8 mouse cellular contexts compared by ENCODE assay signal in genomic region chr12:69539353-69539752, GRCm38 (mm10). TPM values are rescaled to one million over a fixed set of nuclear protein-coding genes. Genes with fewer than 3 reads are reported as not detected.
DNase-seq lines count a peak whose midpoint lies in the region; ATAC-seq and TF ChIP-seq lines count a peak whose summit lies in the region.

No protein-coding gene starts in this region.

- H3K4me2 ChIP-seq in hindbrain, embryonic 11.5 days (replicated peaks; ENCODE audit: low read depth, low read length): no peak overlapping the region
- no peak overlapping the region for H3K4me2 ChIP-seq in hindbrain, embryonic 12.5 days (replicated peaks)
- no peak overlapping the region for H3K4me2 ChIP-seq in intestine, postnatal 0 days (replicated peaks; ENCODE audit: low read depth)

- ATAC-seq in hindbrain, embryonic 11.5 days (ENCODE audit: low FRiP score): no peak
- no peak for ATAC-seq in hindbrain, embryonic 12.5 days (ENCODE audit: low FRiP score)
- ATAC-seq in megakaryocyte, adult 5-6 weeks (ENCODE audit: poor library complexity, severe bottlenecking): peak; percentile 10; the same call in 1 of the 2 replicates
- no peak for ATAC-seq in intestine, postnatal 0 days

- H3K27ac ChIP-seq in hindbrain, embryonic 11.5 days (ENCODE audit: low read depth, low read length): 0 out of 2 replicates have a peak overlapping the region, but pooled peaks have one; percentile 13
- H3K27ac ChIP-seq in hindbrain, embryonic 12.5 days: no peak overlapping the region
- H3K27ac ChIP-seq in bone marrow, adult 2 months (ENCODE audit: control insufficient read depth, insufficient read depth, low read depth, low read length, poor library complexity): peak overlapping the region; percentile 85; the same call in 1 of the 2 replicates
- no peak overlapping the region for H3K27ac ChIP-seq in intestine, postnatal 0 days (ENCODE audit: low read depth, low read length)

- no peaks in the 10 kb centered on the region for H3K4me1 ChIP-seq in hindbrain, embryonic 11.5 days (replicated peaks; ENCODE audit: control insufficient read depth, insufficient read depth, low read length)
- peaks cover 22% of the 10 kb centered on the region for H3K4me1 ChIP-seq in hindbrain, embryonic 12.5 days
- H3K4me1 ChIP-seq in bone marrow, adult 2 months (ENCODE audit: control insufficient read depth, insufficient read depth, low read length): peaks cover 4% of the 10 kb centered on the region
- H3K4me1 ChIP-seq in intestine, postnatal 0 days (replicated peaks; ENCODE audit: control insufficient read depth, insufficient read depth, low read length): peaks cover 9% of the 10 kb centered on the region; the same call in 1 of the 2 replicates

- 75% methylated on average over 7 of the region's 7 CpGs for WGBS in hindbrain, embryonic 11.5 days
- WGBS in hindbrain, embryonic 12.5 days: 72% methylated on average over 7 of the region's 7 CpGs
- 19% methylated on average over 7 of the region's 7 CpGs for WGBS in bone marrow, adult 2 months
- 62% methylated on average over 7 of the region's 7 CpGs for WGBS in intestine, postnatal 0 days

- no peak overlapping the region for H3K9ac ChIP-seq in hindbrain, embryonic 11.5 days (ENCODE audit: low read depth, low read length)
- no peak overlapping the region for H3K9ac ChIP-seq in hindbrain, embryonic 12.5 days
- H3K9ac ChIP-seq in intestine, postnatal 0 days (ENCODE audit: low read depth, low read length): no peak overlapping the region

- H3K9me3 ChIP-seq in hindbrain, embryonic 11.5 days (ENCODE audit: control insufficient read depth, low read length): no peaks in the 10 kb centered on the region
- H3K9me3 ChIP-seq in hindbrain, embryonic 12.5 days (replicated peaks): no peaks in the 10 kb centered on the region
- no peaks in the 10 kb centered on the region for H3K9me3 ChIP-seq in intestine, postnatal 0 days (ENCODE audit: control insufficient read depth)

- DNase-seq in hindbrain, embryonic 11.5 days (ENCODE audit: low spot score): no peak
- DNase-seq in 416B (ENCODE audit: low read depth): peak; percentile 99
- DNase-seq in embryo, embryonic 11 days: no peak
- DNase-seq in kidney, adult 11 months: no peak

- no peak overlapping the region for H3K4me3 ChIP-seq in hindbrain, embryonic 11.5 days (ENCODE audit: low read depth, low read length)
- no peak overlapping the region for H3K4me3 ChIP-seq in hindbrain, embryonic 12.5 days
- no peak overlapping the region for H3K4me3 ChIP-seq in bone marrow, adult 2 months (replicated peaks; ENCODE audit: control insufficient read depth, low read depth, low read length)
- no peak overlapping the region for H3K4me3 ChIP-seq in intestine, postnatal 0 days (ENCODE audit: low read depth, low read length)

- TF ChIP-seq POLR2A in bone marrow, adult 2 months (IDR thresholded peaks at IDR 0.05; ENCODE audit: borderline replicate concordance, control insufficient read depth, low read depth, low read length): no peak

- no peaks in the 10 kb centered on the region for H3K36me3 ChIP-seq in hindbrain, embryonic 11.5 days (ENCODE audit: control insufficient read depth, insufficient read depth, low read length)
- no peaks in the 10 kb centered on the region for H3K36me3 ChIP-seq in hindbrain, embryonic 12.5 days
- no peaks in the 10 kb centered on the region for H3K36me3 ChIP-seq in intestine, postnatal 0 days (ENCODE audit: control insufficient read depth, insufficient read depth)

- TF ChIP-seq CTCF in bone marrow, adult 2 months (IDR thresholded peaks at IDR 0.05; ENCODE audit: control insufficient read depth, insufficient read depth, low read length): no peak
- no peak for TF ChIP-seq CTCF in intestine, postnatal 0 days (IDR thresholded peaks at IDR 0.05; ENCODE audit: low read depth)

- H3K27me3 ChIP-seq in hindbrain, embryonic 11.5 days (ENCODE audit: control insufficient read depth, insufficient read depth, low read length): no peaks in the 10 kb centered on the region
- H3K27me3 ChIP-seq in hindbrain, embryonic 12.5 days: no peaks in the 10 kb centered on the region
- no peaks in the 10 kb centered on the region for H3K27me3 ChIP-seq in intestine, postnatal 0 days (replicated peaks; ENCODE audit: control insufficient read depth, insufficient read depth, low read length)

RNA-seq across cellular contexts. Expression of gene Vcpkmt, which starts 43.5 kb away (rescaled TPM):
- polyA plus RNA-seq in hindbrain, embryonic 11.5 days (2014; fragmentation: Nextera tagmentation; extraction: Ambion mirVana): 18.9 and 19.6 TPM in 2 replicates
- 22.1 and 23.0 TPM in 2 replicates for polyA plus RNA-seq in hindbrain, embryonic 12.5 days (2016; fragmentation: Nextera tagmentation; extraction: Ambion mirVana)
- 1.6 and 3.0 TPM in 2 replicates for polyA plus RNA-seq in bone marrow, adult 2 months (2011; ENCODE audit: insufficient read depth, insufficient read length, low replicate concordance, missing spikeins)
- 5.9 and 6.6 TPM in 2 replicates for total RNA-seq in megakaryocyte, adult 5-6 weeks (2015)
- 5.6 and 6.6 TPM in 2 replicates for total RNA-seq in megakaryocyte, adult 5-6 weeks (2017)
- 17.5 and 19.4 TPM in 2 replicates for polyA plus RNA-seq in intestine, postnatal 0 days (2015; fragmentation: Nextera tagmentation; extraction: Ambion mirVana)

Comparison
In these comparisons a context has a peak if more than half of its experiments do, and no peak if none do; other contexts are left out.
1. H3K27ac ChIP-seq: peak in hindbrain, embryonic 11.5 days (single experiment) and bone marrow, adult 2 months (single experiment); none in hindbrain, embryonic 12.5 days (single experiment) and intestine, postnatal 0 days (single experiment).